Mouse (Mus musculus): ENCODE data around the gene Slco1a5. TPM values are rescaled to one million over a fixed set of nuclear protein-coding genes. Genes with fewer than 3 reads are reported as not detected.

Slco1a5 gene
- polyA plus RNA-seq, 1 experiment from 2014 or later = 0.40 TPM

Other genes with a start within 250 kb of the Slco1a5 start
- gene Slco1a6, start 114.5 kb downstream of the Slco1a5 start, polyA plus RNA-seq (2015; fragmentation: Nextera tagmentation; extraction: Ambion mirVana) = 0.41 and 0.67 TPM in 2 replicates
- gene Iapp, start 24.6 kb downstream of the Slco1a5 start, polyA plus RNA-seq (2015; fragmentation: Nextera tagmentation; extraction: Ambion mirVana) = 0.52 TPM in 1 of 2 replicates, not detected in the other
- 17.8 and 18.4 TPM in 2 replicates for gene Pyroxd1, start 22.7 kb upstream of the Slco1a5 start, polyA plus RNA-seq (2015; fragmentation: Nextera tagmentation; extraction: Ambion mirVana)
- gene Recql, start 64.1 kb upstream of the Slco1a5 start, polyA plus RNA-seq (2015; fragmentation: Nextera tagmentation; extraction: Ambion mirVana) = 22.2 and 23.9 TPM in 2 replicates
- 71.4 and 77.5 TPM in 2 replicates for gene Golt1b, start 64.2 kb upstream of the Slco1a5 start, polyA plus RNA-seq (2015; fragmentation: Nextera tagmentation; extraction: Ambion mirVana)
- gene Spx, start 90.5 kb upstream of the Slco1a5 start, polyA plus RNA-seq (2015; fragmentation: Nextera tagmentation; extraction: Ambion mirVana) = 3.0 and 4.7 TPM in 2 replicates
- gene Gys2, start 150.1 kb upstream of the Slco1a5 start, polyA plus RNA-seq (2015; fragmentation: Nextera tagmentation; extraction: Ambion mirVana) = not detected in 2 replicates
- gene Ldhb, start 185.0 kb upstream of the Slco1a5 start, polyA plus RNA-seq (2015; fragmentation: Nextera tagmentation; extraction: Ambion mirVana) = 477 and 483 TPM in 2 replicates
- gene Kcnj8, start 248.6 kb upstream of the Slco1a5 start, polyA plus RNA-seq (2015; fragmentation: Nextera tagmentation; extraction: Ambion mirVana) = 12.5 and 13.6 TPM in 2 replicates